Mouse (Mus musculus) ES-Bruce4 (cell line): ENCODE data around the gene Smug1. TPM values are rescaled to one million over a fixed set of nuclear protein-coding genes. Genes with fewer than 3 reads are reported as not detected.

Experiments
- H3K27ac ChIP-seq: 2 replicates; pipeline ENCODE4 v1.5.1; 2012; ENCODE audit warnings: low read length, inconsistent platforms; ENCODE audit not compliant: insufficient read depth
- H3K27me3 ChIP-seq: 2 replicates; pipeline ENCODE4 v1.6.1; 2012; ENCODE audit warnings: mild to moderate bottlenecking, low read length, inconsistent platforms; ENCODE audit not compliant: control insufficient read depth, poor library complexity, insufficient read depth, severe bottlenecking
- H3K36me3 ChIP-seq: 2 replicates; pipeline ENCODE4 v1.6.1; 2012; ENCODE audit warnings: inconsistent platforms, mild to moderate bottlenecking, low read length, moderate library complexity; ENCODE audit not compliant: control insufficient read depth, poor library complexity, insufficient read depth, severe bottlenecking
- H3K4me1 ChIP-seq: one replicate; pipeline ENCODE4 v1.8.1; 2011; ENCODE audit warnings: low read length; ENCODE audit not compliant: control insufficient read depth, insufficient read depth
- H3K4me3 ChIP-seq: 2 replicates; pipeline ENCODE4 v1.5.1; 2011; ENCODE audit warnings: low read depth, mild to moderate bottlenecking, low read length
- H3K9ac ChIP-seq: 2 replicates; pipeline ENCODE4 v1.6.1; 2012; ENCODE audit warnings: low read depth, mild to moderate bottlenecking, inconsistent platforms; ENCODE audit not compliant: poor library complexity, severe bottlenecking
- H3K9me3 ChIP-seq: replicated peaks from 2 replicates; pipeline ENCODE4 v1.6.1; 2012; ENCODE audit warnings: mild to moderate bottlenecking, low read length, inconsistent platforms; ENCODE audit not compliant: control insufficient read depth, poor library complexity, insufficient read depth, severe bottlenecking
- CTCF ChIP-seq: IDR thresholded peaks from one replicate; pipeline ENCODE4 v1.8.1; 2011; ENCODE audit warnings: low read depth, low read length
- EP300 ChIP-seq: IDR thresholded peaks from 2 replicates; pipeline ENCODE4 v1.6.1; 2011; ENCODE audit warnings: low read depth, low read length; ENCODE audit not compliant: insufficient read depth
- POLR2A ChIP-seq: IDR thresholded peaks from one replicate; pipeline ENCODE4 v1.8.1; 2011; ENCODE audit warnings: low read length; ENCODE audit not compliant: insufficient read depth
- polyA plus RNA-seq: library from polyadenylated mRNA; stranded (reverse); fragments of >200 nt; gene quantifications from 2 replicates; pipeline ENCODE4 v1.2.4, GENCODE M21; 2011; ENCODE audit warnings: low read depth; ENCODE audit not compliant: missing spikeins, insufficient read depth, insufficient read length

Gene Smug1
- polyA plus RNA-seq, 1 experiment: 15.3 TPM

DNA sequence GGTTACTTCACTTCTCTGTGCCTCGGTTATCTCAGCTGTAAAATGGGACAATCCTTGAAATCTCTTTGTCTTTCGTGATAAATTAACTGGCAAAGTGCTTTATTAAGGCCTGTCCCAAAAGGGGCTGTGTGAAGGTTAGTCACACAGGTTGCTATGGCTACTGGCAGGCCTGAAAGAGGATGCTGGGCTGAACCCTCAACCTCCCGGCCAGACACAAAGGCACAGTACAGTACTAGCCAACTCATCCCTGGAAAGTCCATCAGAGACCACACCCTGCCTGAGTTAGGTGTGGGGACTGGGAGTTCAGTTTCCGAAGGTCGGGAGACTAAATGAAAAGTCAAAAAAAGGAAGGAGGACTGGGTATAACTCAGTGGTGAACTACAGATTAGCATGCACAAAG lies 968 bp downstream of the Smug1 start:
- no peaks in the 10 kb centered on the region for H3K27me3 ChIP-seq
- no peak overlapping the region for H3K27ac ChIP-seq
- no peak overlapping the region for H3K9ac ChIP-seq
- H3K4me3 ChIP-seq: no peak overlapping the region
- H3K9me3 ChIP-seq: no peaks in the 10 kb centered on the region
- H3K36me3 ChIP-seq: no peaks in the 10 kb centered on the region
- TF ChIP-seq CTCF (no peak), EP300 (no peak)
- H3K4me1 ChIP-seq: peaks cover 5% of the 10 kb centered on the region

DNA sequence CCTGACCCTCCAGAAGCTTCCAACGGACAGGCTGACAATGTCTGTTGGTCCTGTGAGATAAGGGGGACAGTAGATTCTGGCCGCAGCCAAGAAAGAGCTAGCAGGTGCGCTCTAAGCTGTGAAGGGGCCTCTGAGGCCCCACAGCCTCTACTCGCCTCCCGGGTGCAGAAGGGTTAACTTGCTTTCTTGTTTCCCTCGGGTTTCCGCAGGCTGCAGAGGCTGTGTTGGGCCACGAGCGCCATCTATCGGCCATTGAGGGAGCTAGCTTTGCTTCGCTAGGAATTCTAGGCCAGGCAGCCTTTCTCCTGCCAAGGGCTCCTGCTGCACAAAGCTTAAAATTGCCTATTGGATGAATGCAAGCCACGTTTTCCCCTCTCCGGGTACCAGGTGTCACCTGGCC lies 1.5 kb downstream of the Smug1 start:
- Histone ChIP-seq H3K4me1 (peaks cover 3% of the 10 kb centered on the region), H3K9ac (no peak overlapping the region), H3K4me3 (no peak overlapping the region), H3K36me3 (no peaks in the 10 kb centered on the region), H3K27me3 (no peaks in the 10 kb centered on the region), H3K27ac (no peak overlapping the region), H3K9me3 (no peaks in the 10 kb centered on the region)
- no peak for TF ChIP-seq POLR2A
- 0 out of 2 replicates have a peak, but pooled peaks have one; percentile 46 for TF ChIP-seq EP300
- peak; percentile 96 for TF ChIP-seq CTCF

DNA sequence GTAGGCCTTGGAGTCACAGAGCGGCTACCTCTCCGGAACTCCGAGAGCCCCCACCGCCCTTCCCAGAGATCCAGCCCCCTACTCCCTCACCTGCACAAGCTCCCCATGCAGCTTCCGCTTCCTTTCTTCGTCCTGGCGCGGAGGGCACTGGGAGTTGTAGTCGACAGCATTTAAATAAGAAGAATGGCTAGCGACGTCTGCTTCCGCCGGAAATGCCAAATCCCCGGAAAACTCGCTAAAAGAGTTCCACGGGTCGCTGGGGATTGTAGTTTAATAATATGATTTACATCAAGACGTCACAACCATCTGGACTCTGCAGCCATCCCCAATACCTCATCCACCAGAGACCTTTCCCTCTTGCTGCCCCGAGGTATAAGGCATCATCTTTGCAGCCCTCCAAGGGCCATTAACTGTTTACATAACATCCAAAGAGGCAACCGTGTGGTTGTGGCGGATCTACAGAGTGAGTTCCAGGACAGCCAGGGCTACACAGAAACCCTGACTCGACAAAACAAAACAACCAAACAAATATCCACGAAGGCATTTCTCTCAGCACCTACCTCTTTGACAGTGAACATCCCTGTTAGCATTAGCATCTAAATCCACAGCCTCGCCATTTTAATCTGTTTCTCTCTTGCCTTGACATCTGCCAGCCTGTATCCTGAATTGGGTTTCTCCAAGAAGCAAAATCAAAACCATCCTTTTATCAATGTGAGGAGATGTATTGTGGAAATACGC lies 3.5 kb downstream of the Smug1 start:
- H3K9me3 ChIP-seq: no peaks in the 10 kb centered on the region
- peak overlapping the region; percentile 74 for H3K4me3 ChIP-seq
- no peak overlapping the region for H3K27ac ChIP-seq

DNA sequence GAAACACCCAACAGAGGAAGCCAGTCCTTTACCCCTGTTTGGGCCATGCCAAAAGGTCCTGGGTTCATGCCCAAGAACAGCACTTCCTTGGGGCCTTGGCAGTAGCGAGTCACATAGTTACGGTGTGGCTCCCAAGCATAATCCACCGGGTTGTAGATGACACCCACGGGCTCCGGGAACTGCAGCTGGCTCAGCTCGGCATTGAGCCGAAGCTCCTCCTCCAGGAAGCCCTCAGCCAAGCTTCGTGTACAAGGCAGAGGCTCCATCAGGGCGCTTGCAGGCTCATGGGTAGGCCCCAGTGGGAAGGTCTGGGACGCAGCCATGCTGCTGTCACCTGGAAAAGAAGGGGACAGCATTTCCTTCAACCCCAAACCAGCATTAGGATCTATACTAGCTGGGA lies 9.3 kb downstream of the Smug1 start:
- no peaks in the 10 kb centered on the region for H3K36me3 ChIP-seq
- H3K4me1 ChIP-seq: no peaks in the 10 kb centered on the region
- no peaks in the 10 kb centered on the region for H3K27me3 ChIP-seq
- no peak overlapping the region for H3K9ac ChIP-seq
- TF ChIP-seq EP300 (no peak), CTCF (no peak), POLR2A (no peak)
- H3K27ac ChIP-seq: no peak overlapping the region
- no peaks in the 10 kb centered on the region for H3K9me3 ChIP-seq
- H3K4me3 ChIP-seq: no peak overlapping the region

More for the DNA sequence above, 3.5 kb downstream of the Smug1 start:
- H3K36me3 ChIP-seq: no peaks in the 10 kb centered on the region
- no peaks in the 10 kb centered on the region for H3K4me1 ChIP-seq
- no peak for TF ChIP-seq EP300
- TF ChIP-seq CTCF: no peak
- peak; percentile 80 for TF ChIP-seq POLR2A
- H3K27me3 ChIP-seq: no peaks in the 10 kb centered on the region
- peak overlapping the region; percentile 84 for H3K9ac ChIP-seq

DNA sequence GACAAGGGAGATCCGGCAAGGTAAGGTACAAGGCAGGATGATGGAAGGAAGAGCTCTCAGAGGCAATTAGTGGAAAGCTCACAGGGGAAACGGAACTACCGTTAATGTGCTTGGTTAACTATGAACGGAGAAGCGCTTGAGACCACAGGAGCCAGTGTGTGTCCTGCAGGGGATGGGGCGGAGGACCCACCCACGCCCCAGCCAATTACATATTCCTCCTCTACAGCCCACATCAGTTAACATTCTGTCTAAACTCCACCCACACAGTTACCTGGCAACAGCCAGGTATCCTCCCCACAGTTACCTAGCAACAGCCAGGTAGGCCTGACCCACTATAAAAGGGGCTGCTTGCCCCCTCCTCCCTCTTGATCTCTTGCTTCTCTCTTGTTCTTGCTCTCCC lies 10.0 kb downstream of the Smug1 start:
- no peak overlapping the region for H3K9ac ChIP-seq
- no peaks in the 10 kb centered on the region for H3K36me3 ChIP-seq
- no peak overlapping the region for H3K4me3 ChIP-seq
- no peak overlapping the region for H3K27ac ChIP-seq
- H3K9me3 ChIP-seq: no peaks in the 10 kb centered on the region
- TF ChIP-seq EP300: no peak
- H3K27me3 ChIP-seq: no peaks in the 10 kb centered on the region
- no peaks in the 10 kb centered on the region for H3K4me1 ChIP-seq

DNA sequence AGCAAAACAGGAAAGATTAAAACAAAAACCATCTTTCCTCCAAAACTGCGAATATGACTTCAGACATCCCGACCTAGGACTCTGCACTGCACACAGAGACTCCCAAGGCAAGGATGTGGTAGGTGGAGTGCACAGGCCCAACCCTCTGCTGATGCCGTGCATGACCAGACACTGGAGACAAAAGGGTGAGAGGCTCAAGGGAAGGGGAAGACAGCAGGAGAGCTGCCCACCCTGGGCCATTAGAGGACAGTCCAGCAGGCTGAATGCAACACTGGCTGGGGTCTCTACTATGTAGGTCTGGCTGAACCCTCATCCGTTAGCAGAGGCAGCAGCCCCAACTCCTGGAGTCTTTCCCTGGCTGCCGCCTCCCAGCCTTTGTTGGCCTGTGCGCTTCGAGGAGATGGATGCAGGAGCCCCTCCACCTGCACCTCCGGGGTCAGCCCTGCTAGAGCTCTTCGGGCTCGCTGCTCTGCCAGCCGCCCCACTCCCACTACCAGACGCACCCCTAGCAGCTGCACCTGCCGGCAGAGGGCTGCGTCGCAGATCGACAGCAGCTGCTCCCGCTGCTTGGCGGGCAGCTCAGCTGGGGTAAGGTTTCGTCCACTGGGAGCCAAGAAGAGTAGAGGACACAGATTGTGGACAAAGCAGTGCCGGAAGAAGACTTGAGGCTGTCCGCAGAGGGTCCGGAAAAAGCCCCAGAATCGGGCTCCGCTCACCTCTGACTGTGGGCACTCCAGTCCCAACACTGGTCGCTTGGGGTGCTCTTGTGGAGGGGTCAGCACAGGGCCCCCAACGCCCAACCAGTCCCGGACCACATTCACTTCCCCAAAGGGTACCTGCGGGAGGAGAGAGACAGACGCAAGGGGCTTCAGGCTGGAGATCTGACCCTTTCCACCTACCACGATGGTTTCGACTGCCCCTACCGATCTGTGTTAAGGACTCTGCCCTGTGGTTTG lies 11.2 kb downstream of the Smug1 start:
- TF ChIP-seq POLR2A: no peak
- no peak for TF ChIP-seq EP300
- no peak for TF ChIP-seq CTCF
- Histone ChIP-seq H3K27me3 (no peaks in the 10 kb centered on the region), H3K9me3 (no peaks in the 10 kb centered on the region), H3K27ac (no peak overlapping the region), H3K36me3 (no peaks in the 10 kb centered on the region), H3K4me1 (no peaks in the 10 kb centered on the region), H3K9ac (no peak overlapping the region), H3K4me3 (no peak overlapping the region)
